Mouse (Mus musculus) gastrocnemius, adult 2 months (tissue): ENCODE data around the gene Rpl3. TPM values are rescaled to one million over a fixed set of nuclear protein-coding genes. Genes with fewer than 3 reads are reported as not detected.

ENCODE experiments used
- DNase-seq: peaks from one replicate; pipeline ENCODE4 v3.0.0; 2022
- H3K27ac ChIP-seq: fragments of 200-600 bp; 2 replicates; pipeline ENCODE4 v1.8.1; 2022; ENCODE audit warnings: mild to moderate bottlenecking
- H3K4me3 ChIP-seq: fragments of 200-600 bp; 2 replicates; pipeline ENCODE4 v1.8.1; 2022; ENCODE audit warnings: mild to moderate bottlenecking, moderate library complexity
- CTCF ChIP-seq: fragments of 200-600 bp; IDR thresholded peaks from 2 replicates; pipeline ENCODE4 v1.8.1; 2022; ENCODE audit warnings: antibody characterized with exemption, mild to moderate bottlenecking, moderate library complexity
- intact Hi-C: fragments of 180-260 bp; cut with DNase I; formaldehyde crosslinking; loops from one replicate; pipeline ENCODE4 v1.15.1; 2025
- long read RNA-seq, 2 experiments: library from polyadenylated mRNA; stranded (forward); transcript quantifications; one replicate each; pipeline ENCODE4 v2.0.0; 2021
- total RNA-seq, 2 experiments: library from RNA; stranded (reverse); gene quantifications; 2 replicates each; pipeline ENCODE4 v1.2.3; 2021

Rpl3 gene
- total RNA-seq: 10 to 100 TPM; 38.6 to 51.4 TPM
- long read RNA-seq, experiment 1, transcript Rpl3-201 (10 exons, 1,351 nt): major isoform, 53 of 58 reads
- long read RNA-seq, experiment 1, partial matches to known transcripts: 3 of 58 reads
- long read RNA-seq, experiment 1, other reads (novel, unspliced or antisense): 2 of 58 reads
- long read RNA-seq, experiment 2, transcript Rpl3-201 (10 exons, 1,351 nt): major isoform, 62 of 69 reads
- long read RNA-seq, experiment 2, partial matches to known transcripts: 1 of 69 reads
- long read RNA-seq, experiment 2, other reads (novel, unspliced or antisense): 6 of 69 reads

- Histone ChIP-seq H3K27ac (peak within 1 kb of the TSS; percentile 93), H3K4me3 (peak within 1 kb of the TSS; percentile 87)
- DNase-seq: peak; percentile 91
- intact Hi-C loops: loop anchor here (2.0 to 5.0 kb wide), 2 partner anchors 41 to 136 kb away; partner anchors contain the start of gene Tab1
- peak; percentile 86 for TF ChIP-seq CTCF
Measured at GRCm38 (mm10) chr15:80091121-80091955, at the start of gene Rpl3, which contains the start of gene Syngr1. TSS of gene Rpl3 (minus strand) at chr15:80091868. TSS of gene Syngr1 (plus strand) at chr15:80091334.

GRCm38 (mm10) chr15:80140878-80141277, 49.2 kb upstream of the Rpl3 start:
- Histone ChIP-seq H3K27ac (no peak overlapping the region), H3K4me3 (no peak overlapping the region)
- no peak for DNase-seq
- TF ChIP-seq CTCF: no peak
- intact Hi-C loops: no loop called here

- H3K4me3 ChIP-seq: no peak overlapping the region
- DNase-seq: no peak
- intact Hi-C loops: no loop called here
- TF ChIP-seq CTCF: no peak
- no peak overlapping the region for H3K27ac ChIP-seq
Measured at GRCm38 (mm10) chr15:80140302-80140701, 48.6 kb upstream of the Rpl3 start.

DNA sequence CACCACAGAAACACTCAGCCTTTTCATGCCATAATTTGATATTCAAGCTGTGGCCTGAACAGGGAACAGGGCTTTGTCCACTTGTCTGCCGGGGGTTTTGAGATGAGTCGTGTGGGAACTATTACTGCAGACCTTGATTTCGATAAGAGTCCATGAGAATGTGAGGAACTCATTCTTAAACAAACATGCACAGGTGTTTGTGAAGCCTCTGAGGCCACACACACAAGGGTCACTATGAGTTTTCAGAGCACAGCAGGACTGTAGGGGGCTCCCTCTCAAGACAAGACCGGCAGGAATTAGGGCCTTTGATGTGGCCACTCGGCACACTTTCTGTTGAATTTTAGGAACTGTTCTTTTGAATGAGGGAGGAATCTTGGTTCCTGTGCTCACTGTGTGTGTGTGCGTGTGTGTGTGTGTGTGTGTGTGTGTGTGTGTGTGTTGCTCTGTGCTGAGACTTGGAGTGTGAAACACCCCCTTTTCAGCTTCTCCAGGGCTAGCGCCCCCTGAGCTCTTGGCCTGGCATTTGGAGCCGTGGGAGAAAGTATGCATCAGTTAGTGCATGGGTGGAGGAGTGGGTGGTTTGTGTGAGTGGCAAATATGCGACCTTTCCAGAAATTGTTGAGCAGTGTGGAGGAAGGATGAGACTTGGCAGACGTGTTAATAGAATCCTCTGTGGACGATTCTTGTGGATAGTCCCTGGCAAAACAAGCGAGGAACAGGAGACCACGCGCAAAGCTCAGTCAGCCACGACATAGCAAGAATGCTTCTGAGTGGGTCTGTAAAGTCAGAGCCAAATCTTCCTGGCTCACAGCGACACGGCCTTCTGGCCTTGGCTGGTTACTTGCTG, 46.5 kb upstream of the Rpl3 start:
- Histone ChIP-seq H3K27ac (peak overlapping the region; percentile 65), H3K4me3 (no peak overlapping the region)
- intact Hi-C loops: no loop called here
- no peak for DNase-seq
- 0 out of 2 replicates have a peak, but pooled peaks have one; percentile 0 for TF ChIP-seq CTCF

DNA sequence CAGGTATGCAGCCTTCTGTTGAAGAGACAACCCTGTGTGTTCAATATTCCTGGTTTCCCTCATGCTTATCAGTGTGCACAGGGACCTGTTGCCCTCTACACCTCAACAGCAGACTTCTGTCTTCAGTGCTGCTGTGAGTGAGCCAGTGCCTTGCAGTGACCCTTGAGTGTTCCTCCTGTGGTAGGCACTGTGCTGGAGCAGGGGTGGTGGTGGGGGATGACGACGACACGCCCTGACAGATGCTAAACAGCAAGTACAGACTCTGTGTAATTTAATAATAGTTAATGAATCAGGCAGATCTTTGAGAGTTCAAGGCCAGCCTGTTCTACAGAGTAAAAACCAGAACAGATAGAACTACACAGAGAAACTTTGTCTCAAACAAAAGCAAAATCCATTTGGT, 45.0 kb upstream of the Rpl3 start:
- TF ChIP-seq CTCF: no peak
- Histone ChIP-seq H3K4me3 (no peak overlapping the region; the same call in 1 of the 2 replicates), H3K27ac (peak overlapping the region; percentile 98)
- intact Hi-C loops: no loop called here
- DNase-seq: no peak

DNA sequence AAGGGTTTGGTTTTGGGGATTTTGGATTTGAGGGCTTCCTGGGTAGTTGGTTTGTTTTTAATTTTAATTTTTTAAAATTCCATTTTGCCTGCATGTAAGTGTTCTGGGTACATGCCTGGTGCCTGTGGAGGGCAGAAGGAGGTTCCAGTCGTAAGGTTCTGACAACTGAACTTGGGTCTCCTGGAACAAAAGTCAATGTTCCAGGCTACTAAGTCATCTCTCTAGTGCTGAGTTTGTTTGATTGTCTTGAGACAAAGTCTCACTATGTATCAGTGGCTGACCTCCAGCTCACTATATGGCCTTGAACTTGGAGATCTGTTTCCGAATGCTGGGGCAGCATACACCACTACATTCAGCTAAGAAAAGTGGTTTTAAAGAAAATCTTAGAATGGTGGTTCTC, 43.8 kb upstream of the Rpl3 start:
- intact Hi-C loops: no loop called here
- Histone ChIP-seq H3K4me3 (no peak overlapping the region), H3K27ac (peak overlapping the region; percentile 98)
- TF ChIP-seq CTCF: no peak
- DNase-seq: no peak

- intact Hi-C loops: no loop called here
- no peak for TF ChIP-seq CTCF
- peak; percentile 43 for DNase-seq
- peak overlapping the region; percentile 98 for H3K27ac ChIP-seq
- H3K4me3 ChIP-seq: peak overlapping the region; percentile 95
Measured at GRCm38 (mm10) chr15:80134450-80134847, 42.8 kb upstream of the Rpl3 start.

DNA sequence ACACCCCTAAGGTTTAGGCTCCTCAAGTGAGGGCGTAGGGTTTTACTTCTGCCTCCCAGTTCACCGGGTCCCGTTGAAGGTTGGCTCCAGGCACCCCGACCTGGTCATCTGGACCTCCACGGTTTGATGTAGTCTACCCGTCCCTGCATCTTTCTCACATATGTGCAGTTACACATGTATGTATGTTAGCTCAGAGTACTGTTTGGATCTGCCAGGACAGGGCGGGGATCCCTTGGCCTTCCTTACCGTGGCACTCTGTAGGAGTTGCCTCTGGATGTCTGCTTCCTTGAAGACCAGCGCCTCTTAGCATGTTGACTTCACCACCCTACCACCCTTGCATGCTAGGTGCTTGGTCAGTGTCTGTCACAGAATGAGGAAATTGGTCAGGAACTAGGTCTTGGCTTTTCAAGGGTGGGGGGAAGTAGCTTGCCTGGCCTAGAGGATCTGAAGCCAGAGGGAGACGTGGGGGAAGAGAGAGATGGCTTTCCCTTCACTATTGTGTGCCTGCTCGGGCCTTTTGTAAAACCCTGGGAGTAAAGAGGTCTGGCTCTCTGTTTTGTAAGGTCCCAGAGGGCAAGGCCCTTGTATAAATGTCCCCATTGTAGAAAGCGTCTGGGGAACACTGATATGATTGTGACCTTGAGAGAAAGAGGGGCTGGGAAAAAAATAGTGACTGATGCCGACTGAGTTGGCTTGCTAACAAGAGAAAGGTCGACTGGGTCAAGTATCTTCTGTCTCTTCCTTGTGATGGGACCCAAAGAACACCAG, 42.2 kb upstream of the Rpl3 start:
- TF ChIP-seq CTCF: no peak
- H3K4me3 ChIP-seq: peak overlapping the region; percentile 95
- intact Hi-C loops: loop anchor here (2.0 kb wide), 1 partner anchor 43 kb away; the partner anchor contains the start of genes Rpl3 and Syngr1
- H3K27ac ChIP-seq: peak overlapping the region; percentile 98
- DNase-seq: peak; percentile 38

- H3K4me3 ChIP-seq: peak within 1 kb of the TSS; percentile 95
- intact Hi-C loops: loop anchor here (2.0 kb wide), 1 partner anchor 42 kb away; the partner anchor contains the start of genes Rpl3 and Syngr1
- peak; percentile 96 for DNase-seq
- peak within 1 kb of the TSS; percentile 98 for H3K27ac ChIP-seq
- peak; percentile 87 for TF ChIP-seq CTCF
Measured at GRCm38 (mm10) chr15:80132993-80133586, 41.4 kb upstream of the Rpl3 start, which contains the start of gene Tab1. TSS of gene Tab1 (plus strand) at chr15:80133127.

DNA sequence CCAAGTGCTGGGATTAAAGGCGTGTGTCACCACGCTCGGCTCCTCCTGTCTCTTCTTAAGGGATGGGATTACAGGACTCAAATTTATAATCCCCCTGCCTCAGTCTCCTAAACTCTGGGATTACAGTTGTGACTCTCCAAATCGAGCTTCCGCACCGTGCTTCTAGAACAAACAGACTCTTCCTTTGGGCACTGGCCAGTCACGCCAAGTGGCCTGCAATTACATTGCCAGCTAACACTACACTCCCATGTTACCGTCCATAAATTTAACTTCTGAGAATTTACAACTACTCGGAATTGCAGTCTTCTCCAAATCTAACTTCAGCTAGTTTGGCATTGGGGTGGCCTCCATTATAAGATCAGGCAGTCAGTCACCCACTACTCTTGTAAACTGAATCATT, 40.8 kb upstream of the Rpl3 start:
- DNase-seq: no peak
- H3K4me3 ChIP-seq: peak overlapping the region; percentile 95
- no peak for TF ChIP-seq CTCF
- H3K27ac ChIP-seq: peak overlapping the region; percentile 98
- intact Hi-C loops: loop anchor here (2.0 kb wide), 1 partner anchor 42 kb away; the partner anchor contains the start of genes Rpl3 and Syngr1

DNA sequence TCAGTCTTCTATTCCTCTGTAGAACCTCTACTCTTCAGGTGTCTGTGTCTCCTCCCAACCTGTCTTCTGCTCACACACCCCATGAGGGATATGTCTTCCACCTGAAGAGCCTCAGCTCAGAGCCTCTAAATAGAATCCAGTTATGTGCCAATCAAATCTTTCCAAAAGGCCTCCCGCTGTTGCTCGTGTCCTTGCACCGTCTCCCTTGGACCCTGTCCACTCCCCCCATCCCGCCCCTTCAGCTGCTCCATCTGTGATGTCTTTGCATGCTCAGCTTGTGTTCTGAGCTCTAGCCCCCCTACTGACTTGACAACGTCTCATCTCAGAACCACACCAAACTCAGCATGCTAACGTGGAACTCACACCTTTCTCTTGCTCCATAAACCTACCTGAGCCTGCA, 39.8 kb upstream of the Rpl3 start:
- H3K27ac ChIP-seq: no peak overlapping the region
- no peak for TF ChIP-seq CTCF
- intact Hi-C loops: no loop called here
- no peak for DNase-seq
- H3K4me3 ChIP-seq: no peak overlapping the region
